Mouse (Mus musculus) cerebellum, postnatal 36 days (tissue): ENCODE measurements around the gene Eps8.

Experiments used
- DNase-seq, 2 experiments: peaks; one replicate each; pipeline ENCODE4 v3.0.0; 2021 to 2022; ENCODE audit warnings: mixed read lengths in 2 of 2

Eps8 gene

DNA sequence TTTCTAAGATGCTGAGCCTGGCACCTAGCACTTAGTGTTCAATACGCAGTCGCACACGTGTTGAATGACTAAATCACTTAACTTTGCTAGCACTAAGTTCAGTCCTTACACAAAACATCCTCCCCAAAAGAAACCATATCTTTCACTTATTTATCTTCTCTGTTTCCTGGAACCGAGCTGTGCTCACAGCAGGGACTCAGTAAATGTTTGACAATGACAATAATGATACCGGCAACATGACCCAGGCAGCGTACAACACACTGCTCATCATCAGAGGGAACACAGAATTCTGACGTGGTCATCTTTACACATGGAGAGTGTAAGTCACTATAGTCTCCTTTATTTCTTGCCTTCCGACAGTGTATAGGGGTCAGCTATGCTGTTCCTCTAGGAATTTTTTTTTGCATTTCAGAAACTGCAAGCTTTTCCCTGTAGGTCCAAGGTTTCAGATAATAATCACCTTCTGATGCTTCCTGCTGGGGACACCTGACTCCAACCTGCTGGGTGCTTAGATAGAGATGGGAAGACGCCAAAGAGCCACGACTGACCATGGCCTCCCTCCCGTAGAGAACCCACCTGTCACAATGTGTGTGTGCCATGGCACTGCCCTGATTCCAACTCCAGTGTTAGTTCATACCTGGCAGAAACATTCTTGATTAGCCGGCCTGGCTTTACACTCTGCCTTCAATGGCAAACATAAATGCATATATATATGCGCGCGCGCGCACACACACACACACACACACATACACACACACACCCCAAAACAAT is 46.3 kb downstream of the Eps8 start:
- peak; percentile 94 to 98 for DNase-seq

DNA sequence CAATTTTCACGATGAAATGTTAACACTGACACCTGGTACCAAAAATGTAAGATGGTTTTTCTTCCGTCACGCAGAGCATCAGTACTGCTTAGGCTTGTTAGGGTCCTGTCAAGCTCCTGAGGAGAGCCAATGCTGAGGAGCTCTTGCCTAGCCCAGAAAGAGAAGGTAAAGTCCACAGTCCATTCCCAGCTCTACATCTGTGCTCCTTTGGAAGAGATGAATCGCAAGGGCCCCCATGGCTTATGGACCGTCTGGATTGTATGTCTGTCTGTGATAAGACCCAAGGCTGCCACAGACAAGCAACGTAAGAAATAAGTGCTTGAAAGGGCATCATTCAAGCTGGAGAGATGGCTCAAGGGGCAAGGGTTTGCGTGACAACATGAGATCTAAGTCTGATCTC is 48.1 kb downstream of the Eps8 start:
- DNase-seq = no peak

DNA sequence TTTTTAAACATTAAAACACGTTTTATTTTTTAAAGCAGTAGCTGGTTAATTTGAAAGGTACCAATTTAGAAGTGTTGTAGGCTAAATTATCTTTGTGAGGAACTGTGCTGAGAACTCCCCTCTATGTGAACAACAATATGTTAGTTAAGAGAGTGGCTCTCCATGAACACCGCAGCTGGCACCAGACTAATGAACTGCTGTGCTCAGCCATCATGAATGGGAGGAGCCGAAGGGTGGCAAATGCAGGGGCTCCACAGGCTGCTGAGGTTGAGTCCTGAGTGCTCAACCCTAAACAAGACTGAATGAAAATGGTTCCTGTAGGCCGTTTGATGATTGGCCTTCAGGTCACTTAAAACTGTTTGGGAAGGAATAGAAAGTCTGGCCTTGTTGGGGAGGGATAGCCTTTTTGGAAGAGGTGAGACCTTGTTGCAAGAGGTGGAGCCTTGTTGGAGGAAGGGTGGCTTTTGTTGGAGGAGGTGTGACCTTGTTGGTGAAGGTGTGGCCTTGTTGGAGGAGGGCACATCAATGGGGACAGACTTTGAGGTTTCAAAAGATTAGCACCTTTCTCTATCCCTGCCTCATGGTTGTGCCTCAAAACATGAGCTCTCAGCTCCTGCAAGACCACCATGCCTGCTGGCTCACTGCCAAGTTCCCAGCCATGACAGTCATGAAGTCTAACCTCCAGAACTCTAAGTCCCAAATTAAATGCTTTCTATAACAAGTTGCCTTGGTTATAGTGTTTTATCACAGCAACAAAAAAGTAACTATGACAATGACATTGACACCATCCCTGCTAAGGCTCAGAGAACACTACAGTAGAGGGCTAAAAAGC is 50.0 kb downstream of the Eps8 start:
- DNase-seq = peak in 1 of 2 experiments; percentile 31

DNA sequence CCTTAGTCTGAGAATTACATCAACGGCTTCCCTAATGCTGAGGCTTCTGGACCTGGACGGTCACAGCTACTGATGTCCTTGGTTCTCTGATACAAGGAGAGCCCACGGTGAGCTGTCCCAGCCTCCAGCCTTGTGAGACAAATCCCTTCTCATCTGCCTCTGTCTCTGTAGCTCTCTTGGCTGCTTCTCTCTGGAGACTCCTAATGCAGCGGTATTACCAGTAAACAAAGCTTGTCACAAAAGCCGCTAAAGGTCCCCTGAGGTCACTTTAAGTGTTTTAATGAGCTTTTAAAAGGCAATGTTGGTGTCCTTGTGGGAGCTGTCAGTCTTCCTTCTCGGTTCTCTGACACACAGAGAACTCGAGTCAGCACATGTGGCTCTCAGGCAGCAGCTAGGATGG is 56.4 kb downstream of the Eps8 start:
- DNase-seq = no peak

DNA sequence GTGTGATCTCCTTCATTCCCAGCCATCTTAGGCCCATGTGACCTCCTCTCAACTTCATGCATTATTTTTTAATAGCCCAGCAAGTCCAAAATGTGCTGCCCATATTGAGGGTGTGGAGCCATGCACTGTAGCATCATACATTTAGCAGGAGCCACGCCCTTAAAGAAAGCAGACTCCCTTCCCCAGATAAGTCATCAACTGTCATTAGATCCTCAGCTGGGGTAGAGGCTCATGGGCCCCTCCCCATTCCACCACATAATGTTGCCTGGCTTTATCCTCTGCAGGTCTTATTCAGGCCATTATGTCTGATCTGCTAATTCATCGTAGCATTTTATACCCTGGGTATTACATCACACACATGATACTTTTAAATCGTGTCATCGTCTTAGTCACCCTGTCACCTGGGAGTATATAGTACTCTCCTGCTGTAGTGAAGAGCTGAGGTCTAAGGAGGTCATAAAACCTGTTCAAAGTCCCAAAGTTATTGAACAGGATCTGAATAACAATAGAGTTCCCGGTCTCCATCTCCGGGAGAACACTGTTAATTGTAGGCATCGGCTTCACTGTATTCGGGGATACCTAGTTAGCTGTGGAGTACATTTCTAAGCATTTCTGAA is 57.1 kb downstream of the Eps8 start:
- DNase-seq = no peak

DNA sequence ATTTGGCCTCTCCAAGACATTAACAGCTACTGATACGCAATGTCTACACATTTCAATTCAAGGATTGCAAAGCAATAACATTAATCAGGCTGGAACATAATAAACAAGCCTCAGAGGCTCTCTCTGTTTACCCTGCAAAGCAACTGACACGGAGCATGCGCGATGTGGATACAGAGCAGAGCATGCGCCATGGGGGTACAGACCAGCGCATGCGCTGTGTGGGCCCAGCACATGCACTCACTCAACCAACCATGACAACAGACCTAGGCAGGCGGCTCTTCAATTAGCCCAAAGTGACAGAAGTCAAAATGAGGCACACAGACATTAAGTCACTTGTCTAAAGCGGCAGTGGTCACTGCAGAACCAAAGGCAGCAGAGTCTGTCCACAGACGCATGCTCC is 62.1 kb downstream of the Eps8 start:
- DNase-seq = no peak

DNA sequence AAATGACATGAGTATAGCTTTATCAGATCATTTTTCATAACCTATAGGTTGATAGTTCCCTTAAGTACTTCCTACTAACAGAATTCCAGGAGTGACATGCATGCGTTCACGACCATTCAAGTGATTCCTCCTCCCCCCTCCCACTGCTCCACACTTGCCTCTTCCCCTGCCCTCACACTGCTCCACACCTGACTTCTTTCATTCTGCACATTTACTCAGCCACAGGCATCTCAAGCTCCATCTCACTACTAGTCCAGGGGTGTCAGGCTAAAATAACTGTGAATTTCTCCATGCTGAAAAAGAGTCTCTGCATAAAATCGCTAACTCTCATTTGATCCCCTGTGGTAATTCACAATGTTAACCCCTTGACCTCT is 65.4 kb downstream of the Eps8 start:
- no peak for DNase-seq

DNA sequence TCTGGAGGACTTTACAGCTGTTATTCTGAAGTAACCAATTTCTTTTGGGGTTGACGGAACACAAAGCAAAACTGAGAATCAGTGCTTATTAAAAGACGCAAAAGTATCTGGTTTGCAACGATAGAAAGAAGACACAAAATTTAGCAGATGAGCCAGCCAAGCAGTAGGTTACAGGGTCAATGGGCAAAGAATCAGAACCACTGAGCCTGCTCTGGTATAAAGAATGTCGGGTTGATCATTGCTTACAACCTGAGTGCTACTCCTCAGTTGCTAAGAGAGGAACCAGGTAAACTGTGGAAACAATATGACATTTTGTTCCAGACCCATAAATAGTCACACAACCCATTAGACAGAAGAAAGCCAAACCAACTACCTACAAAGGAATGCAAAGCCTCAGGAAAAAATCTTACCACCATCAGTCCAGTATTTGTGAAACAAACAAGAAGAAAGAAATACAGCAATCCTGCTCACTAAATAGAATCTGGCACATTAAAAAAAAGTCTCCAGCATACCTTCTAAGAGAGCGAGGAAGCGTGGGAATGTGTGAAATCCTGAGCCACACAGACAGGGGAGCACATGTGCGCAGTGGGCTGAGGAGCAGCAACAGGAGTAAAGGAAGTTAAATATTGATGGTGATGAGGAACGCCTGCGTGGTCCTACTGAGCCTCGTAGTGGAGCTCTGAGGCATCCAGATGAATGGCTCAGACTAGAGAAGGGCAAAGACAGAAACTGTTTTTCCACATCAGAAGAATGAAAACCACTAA is 66.0 kb downstream of the Eps8 start:
- DNase-seq = no peak

DNA sequence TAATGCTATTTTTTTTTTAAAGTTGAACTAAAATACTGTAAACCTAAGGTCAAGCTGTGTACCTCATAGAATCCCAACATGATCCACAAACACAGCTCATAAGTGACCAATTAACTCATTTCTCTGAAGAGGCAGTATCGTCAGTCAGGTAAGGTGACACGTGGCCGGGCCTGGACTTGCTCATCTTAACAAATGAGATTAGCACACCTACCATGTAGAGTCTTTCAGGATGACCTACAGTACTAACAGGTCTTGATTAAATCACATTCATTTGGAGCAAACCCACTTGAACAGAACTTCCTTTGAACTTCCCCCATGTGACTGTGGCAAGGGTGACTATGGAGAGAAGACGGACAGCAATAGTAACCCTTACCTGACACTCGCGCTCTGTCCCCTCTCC is 66.8 kb downstream of the Eps8 start:
- no peak for DNase-seq

DNA sequence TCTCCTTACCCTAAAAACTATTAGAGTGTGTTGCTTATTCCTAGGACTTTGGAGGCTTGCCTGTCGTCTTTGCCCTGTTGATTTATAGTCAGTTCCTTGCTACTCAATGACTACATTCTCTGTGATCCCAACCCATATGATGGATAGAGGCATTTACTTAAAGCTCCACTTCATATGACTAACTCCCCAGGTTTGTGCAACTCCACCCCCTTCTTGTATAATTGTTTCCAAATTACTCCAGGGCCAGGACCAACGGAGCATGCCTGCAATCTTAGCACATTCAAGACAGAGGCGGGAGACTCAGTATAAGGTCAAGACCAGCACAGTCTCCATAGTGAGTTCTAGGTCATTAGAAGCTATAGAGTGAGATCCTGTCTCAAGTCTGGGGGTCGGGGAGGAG is 69.4 kb downstream of the Eps8 start:
- no peak for DNase-seq

DNA sequence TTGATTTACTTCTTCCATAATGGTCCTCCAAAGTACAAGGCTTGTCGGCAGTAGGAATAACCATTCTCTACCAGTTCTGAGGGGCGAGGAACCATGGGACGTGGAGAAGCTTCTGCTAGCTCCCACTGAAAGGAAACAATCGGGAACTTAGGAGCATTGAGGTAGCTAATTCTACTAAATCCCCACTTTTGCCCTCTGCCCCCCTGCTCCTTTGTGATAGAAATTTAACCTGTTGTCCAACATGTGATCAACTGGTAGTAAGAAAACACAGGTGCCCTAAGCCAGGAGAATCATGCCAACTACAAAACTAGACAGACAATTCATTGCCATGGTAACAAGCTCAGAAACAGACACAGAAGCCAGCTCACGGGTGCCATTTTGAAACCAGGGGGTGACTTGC is 71.6 kb downstream of the Eps8 start:
- no peak for DNase-seq

DNA sequence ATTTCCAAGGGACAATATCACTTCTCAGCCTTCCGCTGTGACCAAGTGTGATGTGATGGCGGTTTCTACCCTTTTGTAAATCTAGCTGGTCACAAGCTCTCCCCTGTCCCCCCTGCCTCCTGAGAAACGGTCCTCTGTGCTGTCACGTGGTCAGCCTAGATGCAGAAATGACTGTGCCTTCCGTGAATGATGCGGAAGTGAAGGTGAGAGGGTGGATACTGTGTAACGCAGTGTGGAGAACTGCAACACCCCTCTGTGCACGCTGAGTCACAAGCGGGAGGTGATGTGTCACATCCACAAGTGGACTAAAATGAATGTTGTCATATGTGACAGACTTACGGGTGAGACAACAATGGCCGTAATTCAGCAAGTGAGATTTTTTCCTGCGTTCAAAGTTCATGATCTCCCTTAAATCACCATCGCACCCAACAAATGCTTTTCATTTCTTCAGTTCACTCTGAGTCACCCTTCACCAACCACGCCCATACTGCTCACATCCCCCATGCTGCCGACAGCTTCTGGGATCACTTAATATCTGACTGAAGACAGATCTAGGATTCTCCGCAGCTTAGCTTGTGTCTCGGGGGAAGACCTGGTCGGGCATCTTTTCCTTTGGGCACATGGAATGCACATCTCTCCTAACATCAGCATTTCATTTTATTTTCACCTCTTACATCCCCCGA is 72.3 kb downstream of the Eps8 start:
- no peak for DNase-seq

DNA sequence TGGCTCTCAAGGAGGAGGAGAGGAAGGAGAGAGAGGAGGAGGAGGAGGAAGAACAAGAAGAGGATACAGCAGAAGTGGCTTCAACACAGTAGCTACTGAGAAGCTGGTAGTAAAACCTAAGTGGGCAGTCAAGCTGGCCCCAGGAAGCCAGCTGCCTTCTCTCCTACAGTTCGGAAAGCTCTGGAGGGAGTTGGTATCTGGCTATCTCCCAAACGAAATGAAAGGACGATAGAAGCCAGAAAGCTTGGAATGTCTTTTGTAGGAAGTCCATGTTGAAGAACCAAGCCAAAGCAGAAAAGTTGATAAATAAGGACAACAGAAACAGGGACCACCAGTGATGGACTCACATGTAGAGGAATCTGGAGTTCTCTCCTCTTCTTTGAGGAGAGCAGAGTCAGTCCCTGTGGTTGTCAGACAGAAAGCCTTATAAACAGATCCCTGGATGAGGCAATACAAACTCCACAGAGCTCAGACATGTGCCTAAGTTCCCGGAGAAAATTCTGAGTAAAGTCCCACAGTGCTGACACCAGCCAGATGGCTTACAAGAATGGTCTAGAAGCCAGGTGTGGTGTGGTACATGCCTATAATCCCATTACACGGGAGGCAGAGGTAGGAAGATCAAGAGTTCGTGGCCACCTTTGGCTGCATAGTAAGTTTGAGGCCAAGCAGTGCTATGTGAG is 73.2 kb downstream of the Eps8 start:
- DNase-seq = no peak

DNA sequence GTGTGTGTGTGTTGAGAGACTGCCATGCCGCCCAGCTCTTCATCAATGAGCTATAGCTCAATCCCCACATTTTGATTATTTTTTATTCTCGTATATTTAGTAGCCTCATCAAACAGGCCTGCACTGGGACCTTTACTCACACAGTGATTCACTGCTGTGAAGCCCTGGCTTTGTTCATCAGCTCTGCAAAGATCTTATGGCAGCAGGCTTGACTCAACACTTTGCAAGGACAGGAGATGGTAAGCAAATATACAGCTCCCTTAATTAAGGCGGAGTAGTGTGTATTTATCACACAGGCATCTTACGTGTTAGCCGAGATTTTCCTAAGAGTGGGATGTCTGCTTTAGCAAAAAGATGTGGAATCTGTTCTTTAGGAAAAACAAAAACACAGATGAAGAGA is 74.2 kb downstream of the Eps8 start:
- no peak for DNase-seq

DNA sequence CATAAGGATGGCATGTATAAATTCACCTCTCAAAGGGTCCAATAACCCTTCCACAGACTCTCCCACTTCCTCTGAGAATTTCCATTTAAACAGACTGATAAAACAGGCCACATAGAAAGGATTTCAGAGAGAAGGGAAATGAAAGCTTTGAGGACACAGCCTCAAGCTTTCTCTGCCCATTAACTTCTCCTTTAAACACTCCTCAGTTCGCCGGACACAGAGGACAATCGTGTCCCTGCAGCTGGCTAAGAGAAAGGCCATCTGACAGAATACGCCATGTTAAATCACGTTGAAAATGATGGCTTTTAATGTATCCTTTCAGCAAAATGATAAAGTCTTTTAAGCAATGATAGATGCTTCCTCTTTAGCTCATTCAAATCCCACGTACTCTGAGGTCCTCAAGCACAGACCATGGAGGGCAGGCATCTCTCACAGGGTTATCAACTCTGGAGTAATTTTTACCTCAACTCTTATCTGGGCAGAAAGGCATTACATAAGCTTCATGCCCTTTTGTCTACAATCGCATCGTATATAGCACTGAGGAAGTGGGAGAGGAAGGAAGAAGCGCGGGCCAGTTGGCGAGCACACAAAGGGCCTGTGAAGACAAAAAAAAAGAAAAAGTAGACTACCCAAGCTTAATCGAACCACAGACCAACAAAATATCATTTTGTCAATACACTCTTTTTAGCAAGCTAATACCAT is 77.9 kb downstream of the Eps8 start:
- no peak for DNase-seq

DNA sequence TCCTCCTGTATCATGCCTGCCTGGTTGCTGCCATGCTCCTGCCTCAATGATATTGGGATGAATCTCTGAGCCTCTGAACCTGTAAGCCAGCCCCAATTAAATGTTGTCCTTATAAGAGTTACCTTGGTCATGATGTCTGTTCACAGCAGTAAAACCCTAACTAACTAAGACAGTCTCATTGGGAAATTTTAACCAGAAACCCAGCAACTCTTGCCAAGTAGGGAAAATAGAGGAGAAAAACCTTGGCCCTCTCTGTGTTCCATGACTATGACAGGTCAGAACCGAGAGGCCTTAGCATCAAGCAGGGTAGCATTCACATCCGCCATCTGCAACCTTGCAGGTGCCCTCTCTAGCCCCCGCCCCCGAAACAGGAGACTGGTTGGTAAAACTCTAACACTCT is 78.6 kb downstream of the Eps8 start:
- DNase-seq = no peak

DNA sequence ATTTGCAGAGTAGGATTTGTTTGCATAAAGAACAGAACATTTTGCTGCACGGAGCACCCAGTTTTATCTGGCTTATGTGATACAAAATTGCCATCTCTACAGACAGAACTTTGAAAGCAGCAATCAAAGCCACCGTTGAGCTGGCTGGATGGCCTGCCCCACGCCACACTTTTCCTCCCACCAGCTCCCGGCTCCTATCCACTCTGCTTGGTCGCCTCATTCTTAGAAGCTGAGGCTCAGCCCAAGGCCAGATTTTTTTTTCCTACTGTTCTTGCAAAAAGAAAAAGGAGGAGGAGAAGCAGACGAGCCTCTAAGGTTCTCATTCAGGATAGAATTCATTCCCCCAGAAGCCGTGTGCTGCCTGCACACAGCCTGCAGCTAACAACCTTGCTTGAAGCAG is 80.8 kb downstream of the Eps8 start:
- no peak for DNase-seq

DNA sequence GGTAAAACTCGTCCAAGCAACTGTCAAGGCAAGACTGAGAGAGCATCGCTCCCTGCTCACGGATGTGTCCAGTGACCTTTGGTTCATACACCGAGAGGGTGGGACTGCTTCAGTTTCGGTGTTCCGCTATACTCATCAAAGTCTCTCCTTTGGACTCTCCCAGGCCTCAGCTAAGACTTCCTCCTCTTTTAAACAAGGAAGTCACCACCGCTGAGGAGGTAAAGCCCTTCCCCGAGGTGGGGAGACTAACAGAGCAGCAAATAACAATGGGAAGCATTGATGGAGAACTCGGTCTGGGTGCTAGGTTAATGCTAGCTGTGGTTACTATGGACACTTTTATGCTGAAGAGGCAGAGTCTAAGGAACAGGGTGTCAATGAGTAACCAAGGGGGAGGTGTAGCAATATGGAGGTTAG is 84.0 kb downstream of the Eps8 start:
- no peak for DNase-seq

DNA sequence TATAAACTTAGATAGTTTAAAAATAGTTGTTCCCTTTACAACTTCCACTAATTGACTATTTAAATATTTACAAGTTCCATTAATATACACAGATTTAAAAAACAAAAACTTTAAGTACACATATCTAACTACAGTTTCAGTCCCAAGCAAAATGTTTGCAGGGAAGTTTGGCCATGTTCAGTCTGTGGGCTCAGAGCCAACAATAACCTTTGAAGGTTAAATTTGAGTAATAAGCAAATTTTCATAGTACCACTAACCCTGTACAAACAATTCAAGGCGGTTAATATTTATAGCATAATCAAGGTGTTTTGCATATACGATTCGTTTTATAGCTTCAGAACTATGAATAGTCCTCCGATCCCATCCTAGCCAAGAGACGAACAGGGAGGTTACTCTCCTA is 84.7 kb downstream of the Eps8 start:
- no peak for DNase-seq

DNA sequence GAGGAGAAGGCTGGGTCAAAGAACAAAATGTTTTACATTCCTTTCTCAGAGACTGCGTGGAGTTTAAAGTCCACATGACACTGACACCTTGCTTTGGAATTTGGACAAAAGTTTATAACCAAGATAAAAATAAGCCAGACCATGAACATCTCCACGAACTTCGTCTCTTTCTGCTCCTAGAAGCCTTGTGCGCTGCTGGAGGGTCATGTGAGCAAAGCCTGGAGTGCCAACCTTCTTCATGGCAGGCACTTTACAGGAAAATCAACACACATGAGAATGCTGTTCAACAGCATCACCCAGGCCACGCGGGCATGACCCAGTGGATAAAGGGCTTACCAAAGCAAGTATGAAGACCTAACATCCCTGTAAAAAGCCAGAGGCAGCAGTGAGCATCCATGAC is 85.6 kb downstream of the Eps8 start:
- no peak for DNase-seq

DNA sequence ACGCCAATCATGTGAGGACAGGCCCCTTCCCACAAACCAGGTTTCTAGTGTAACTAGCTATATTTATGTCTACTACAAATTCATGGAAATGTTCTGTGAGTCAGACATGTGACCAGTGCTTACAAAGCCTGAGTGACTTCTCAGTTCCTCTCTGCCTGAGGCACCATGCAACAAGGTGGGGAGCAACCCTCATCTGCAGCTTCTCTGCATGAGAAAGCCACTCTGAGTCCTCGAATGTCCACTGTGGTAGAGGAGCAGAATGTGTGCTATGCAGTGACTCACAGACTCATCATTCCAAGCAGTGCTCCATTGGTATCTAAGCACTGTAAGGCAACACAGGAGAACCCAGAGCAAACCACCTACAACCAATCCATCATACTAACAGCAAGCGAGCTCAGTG is 88.8 kb downstream of the Eps8 start:
- no peak for DNase-seq
